Mouse (Mus musculus): ENCODE measurements at regions not wholly inside any gene's neighbourhood (a gene's known extent, or its start where the extent isn't known, plus 50 kb on each side); places are given as distances from the start of the nearest gene placed in this dataset.

DNA sequence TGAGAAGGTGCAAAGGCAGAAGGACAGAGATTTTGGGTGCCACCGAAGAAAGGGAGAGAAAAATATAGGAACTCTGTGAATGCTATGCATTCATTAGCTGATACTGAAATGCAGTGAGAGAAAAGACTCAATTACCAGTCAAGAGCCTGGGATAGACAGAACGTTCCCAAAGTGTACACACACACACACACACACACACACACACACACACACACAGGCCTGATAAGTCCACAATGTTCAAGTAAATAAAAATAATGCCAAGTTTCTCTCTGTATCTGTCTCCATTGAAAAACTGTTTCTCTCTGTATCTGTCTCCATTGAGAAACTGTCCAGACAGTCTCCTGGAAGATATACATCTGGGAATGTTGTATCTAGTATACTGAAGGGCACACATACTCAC lies 124.1 kb downstream of the Hlx start:
- H3K27me3 ChIP-seq (ENCODE audit: control insufficient read depth in 1 of 2, insufficient read depth in 2 of 2, low read length in 2 of 2) = no peaks in the 10 kb centered on the region
- H3K9ac ChIP-seq (ENCODE audit: control insufficient read depth, low read depth, low read length, poor library complexity, severe bottlenecking) = no peak overlapping the region
- no peak for DNase-seq (ENCODE audit: low read depth, low spot score)
- H3K4me3 ChIP-seq (ENCODE audit: control insufficient read depth in 1 of 2, insufficient read depth in 1 of 2, low read depth in 2 of 2, low read length in 2 of 2) = no peak overlapping the region
- H3K27ac ChIP-seq (ENCODE audit: control insufficient read depth, low read depth, low read length) = no peak overlapping the region
- no peaks in the 10 kb centered on the region for H3K79me2 ChIP-seq (ENCODE audit: control insufficient read depth, insufficient read depth, low read length, poor library complexity)
- no peaks in the 10 kb centered on the region for H3K4me1 ChIP-seq (ENCODE audit: control insufficient read depth in 1 of 2, insufficient read depth in 2 of 2, low read length in 2 of 2)
- H3K36me3 ChIP-seq (ENCODE audit: control insufficient read depth in 1 of 2, insufficient read depth in 2 of 2, low read length in 2 of 2) = no peaks in the 10 kb centered on the region
- TF ChIP-seq CHD1 (IDR thresholded peaks at IDR 0.05; ENCODE audit: low read depth, low read length) (no peak), KAT2A (conservative IDR thresholded peaks at IDR 0.05; ENCODE audit: low read depth, low read length) (no peak), ETS1 (IDR thresholded peaks at IDR 0.05; ENCODE audit: low read depth, low read length) (no peak), TBP (IDR thresholded peaks at IDR 0.05; ENCODE audit: low read depth, low read length) (no peak), TAL1 (IDR thresholded peaks at IDR 0.05; ENCODE audit: low read length) (no peak), MAX (IDR thresholded peaks at IDR 0.05; ENCODE audit: low read length) (no peak), SMC3 (IDR thresholded peaks at IDR 0.05; ENCODE audit: low read depth, low read length) (no peak), USF1 (IDR thresholded peaks at IDR 0.05; ENCODE audit: low read depth, low read length) (no peak), NRF1 (IDR thresholded peaks at IDR 0.05; ENCODE audit: insufficient read depth, low read depth, low read length, poor library complexity, severe bottlenecking) (no peak), MXI1 (IDR thresholded peaks at IDR 0.05; ENCODE audit: low read depth, low read length) (no peak)
- H3K9me3 ChIP-seq (replicated peaks; ENCODE audit: insufficient read depth, low read length) = no peaks in the 10 kb centered on the region

GRCm38 (mm10) chr1:184606541-184606940 lies 125.9 kb downstream of the Hlx start:
- no peak for TF ChIP-seq TAL1 (IDR thresholded peaks at IDR 0.05; ENCODE audit: low read length)
- no peak for TF ChIP-seq USF1 (IDR thresholded peaks at IDR 0.05; ENCODE audit: low read depth, low read length)
- no peak for TF ChIP-seq USF2 (IDR thresholded peaks at IDR 0.05; ENCODE audit: borderline replicate concordance in 1 of 2, insufficient read depth in 1 of 2, low read depth in 1 of 2, low read length in 2 of 2)
- no peak for TF ChIP-seq MAX (IDR thresholded peaks at IDR 0.05; ENCODE audit: low read length)
- TF ChIP-seq HCFC1 (IDR thresholded peaks at IDR 0.05; ENCODE audit: low read depth, low read length) = no peak
- no peak for TF ChIP-seq E2F4 (IDR thresholded peaks at IDR 0.05; ENCODE audit: borderline replicate concordance, low read depth, low read length)
- TF ChIP-seq RAD21 (IDR thresholded peaks at IDR 0.05; ENCODE audit: low read depth, low read length) = no peak
- no peak for TF ChIP-seq MYC (IDR thresholded peaks at IDR 0.05; ENCODE audit: low read depth, low read length)
- no peak for TF ChIP-seq NRF1 (IDR thresholded peaks at IDR 0.05; ENCODE audit: insufficient read depth, low read depth, low read length, poor library complexity, severe bottlenecking)
- no peak for TF ChIP-seq ZNF384 (IDR thresholded peaks at IDR 0.05; ENCODE audit: low read depth, low read length)
- no peak for TF ChIP-seq TCF12 (IDR thresholded peaks at IDR 0.05; ENCODE audit: low read depth, low read length)
- no peak for TF ChIP-seq EP300 (IDR thresholded peaks at IDR 0.05; ENCODE audit: low read depth in 1 of 2, low read length in 2 of 2)
- TF ChIP-seq ZKSCAN1 (IDR thresholded peaks at IDR 0.05; ENCODE audit: low read depth, low read length) = no peak
- no peak for TF ChIP-seq SMC3 (IDR thresholded peaks at IDR 0.05; ENCODE audit: low read depth, low read length)
- H3K4me3 ChIP-seq (ENCODE audit: control insufficient read depth in 1 of 2, insufficient read depth in 1 of 2, low read depth in 2 of 2, low read length in 2 of 2) = no peak overlapping the region

More at GRCm38 (mm10) chr1:184606541-184606940, 125.9 kb downstream of the Hlx start:
- Histone ChIP-seq H3K27me3 (ENCODE audit: control insufficient read depth in 1 of 2, insufficient read depth in 2 of 2, low read length in 2 of 2) (no peaks in the 10 kb centered on the region), H3K27ac (ENCODE audit: control insufficient read depth, low read depth, low read length) (no peak overlapping the region), H3K9ac (ENCODE audit: control insufficient read depth, low read depth, low read length, poor library complexity, severe bottlenecking) (no peak overlapping the region), H3K36me3 (ENCODE audit: control insufficient read depth in 1 of 2, insufficient read depth in 2 of 2, low read length in 2 of 2) (no peaks in the 10 kb centered on the region), H3K79me2 (ENCODE audit: control insufficient read depth, insufficient read depth, low read length, poor library complexity) (no peaks in the 10 kb centered on the region), H3K4me1 (ENCODE audit: control insufficient read depth in 1 of 2, insufficient read depth in 2 of 2, low read length in 2 of 2) (no peaks in the 10 kb centered on the region), H3K9me3 (replicated peaks; ENCODE audit: insufficient read depth, low read length) (no peaks in the 10 kb centered on the region)
- DNase-seq (ENCODE audit: low read depth, low spot score) = no peak

All from MEL (cell line).